Mouse (Mus musculus): Measurements from ENCODE around the gene Mrpl46.

Gene Mrpl46

DNA sequence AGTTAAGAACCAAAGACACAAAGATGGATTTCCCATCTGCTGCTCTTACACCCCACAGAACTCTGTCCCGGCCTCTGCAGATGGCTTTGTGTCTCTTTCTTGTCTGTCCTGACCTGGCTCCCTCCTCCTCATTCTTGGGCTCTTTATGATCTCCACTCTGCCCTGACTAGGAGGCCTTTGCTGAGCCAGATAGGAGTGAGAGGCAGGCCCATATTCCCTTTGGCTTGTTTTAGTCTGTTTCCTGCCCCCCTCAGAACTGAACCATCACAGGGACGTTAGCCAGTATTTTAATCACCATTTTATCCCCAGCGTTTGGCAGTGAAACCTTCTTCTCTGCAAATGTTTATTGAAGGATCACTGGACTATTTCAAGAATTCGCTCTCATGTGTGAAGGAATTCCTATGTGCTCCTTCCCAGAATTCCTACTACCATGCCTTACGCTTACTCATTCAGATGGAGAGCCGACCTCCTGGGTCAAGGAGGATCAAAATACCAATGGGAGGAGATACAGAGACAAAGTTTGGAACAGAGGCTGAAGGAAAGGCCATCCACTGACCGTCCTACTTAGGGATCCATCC is 14.2 kb downstream of the Mrpl46 start:
- no peak for DNase-seq (ENCODE audit: low read depth in 1 of 2, low spot score in 2 of 2)

DNA sequence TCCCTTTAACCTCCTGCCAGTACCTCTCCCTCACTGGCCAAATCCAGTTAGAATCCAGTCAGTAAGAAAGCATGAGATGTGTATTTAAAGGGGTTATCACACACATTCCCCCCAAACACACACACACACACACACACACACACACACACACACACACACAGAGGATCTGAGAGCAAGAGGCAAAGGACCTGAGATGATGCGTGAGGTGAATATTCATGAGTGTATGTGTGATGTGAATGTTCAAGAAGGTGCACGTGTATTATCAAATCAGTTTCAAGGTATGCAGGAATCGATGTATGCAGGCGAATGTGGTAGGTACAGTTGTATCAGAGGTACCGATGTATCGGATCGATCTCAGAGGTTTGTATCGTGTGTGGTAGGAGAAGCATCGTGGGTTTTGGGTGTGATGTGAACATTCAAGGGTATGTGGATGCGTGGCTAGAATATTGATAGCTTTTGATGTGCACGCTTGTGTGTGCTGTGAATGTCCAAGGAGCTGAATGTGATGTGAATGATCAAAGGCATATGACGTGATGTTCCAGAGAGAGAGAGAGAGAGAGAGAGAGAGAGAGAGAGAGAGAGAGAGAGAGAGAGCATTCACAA is 15.3 kb downstream of the Mrpl46 start:
- no peak for DNase-seq (ENCODE audit: low read depth in 1 of 2, low spot score in 2 of 2)

DNA sequence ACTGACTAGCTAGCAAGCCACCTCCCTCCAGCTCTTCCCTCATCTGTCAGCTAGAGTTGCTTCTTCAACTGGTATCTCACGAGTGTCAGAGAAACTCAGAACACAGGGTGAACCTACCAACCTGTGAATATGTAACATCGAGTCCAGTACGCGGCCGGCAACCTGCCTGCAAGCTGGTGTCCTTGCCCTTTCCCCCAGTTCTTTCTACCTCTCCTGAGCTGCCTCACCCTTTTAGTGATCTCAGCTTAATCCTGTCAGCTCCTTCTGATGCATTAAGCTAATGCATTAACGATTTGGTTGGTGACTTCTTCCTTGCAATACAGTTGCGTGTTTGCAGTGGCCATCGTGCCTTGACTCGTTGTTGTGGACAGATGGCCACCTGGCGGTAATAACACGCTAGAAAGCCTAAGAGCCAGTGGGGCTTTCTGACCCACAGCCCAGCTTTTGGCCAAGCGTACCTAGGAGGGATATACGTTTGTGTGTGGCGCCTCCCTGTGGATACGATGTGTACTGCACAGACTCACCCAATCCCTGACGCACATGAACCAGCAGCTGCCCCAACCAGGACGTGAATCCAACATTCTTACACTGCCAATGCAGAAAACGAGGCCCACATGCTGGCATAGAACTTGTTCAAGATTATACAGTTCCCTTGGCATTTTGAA is 17.2 kb downstream of the Mrpl46 start:
- no peak for DNase-seq (ENCODE audit: low read depth in 1 of 2, low spot score in 2 of 2)

DNA sequence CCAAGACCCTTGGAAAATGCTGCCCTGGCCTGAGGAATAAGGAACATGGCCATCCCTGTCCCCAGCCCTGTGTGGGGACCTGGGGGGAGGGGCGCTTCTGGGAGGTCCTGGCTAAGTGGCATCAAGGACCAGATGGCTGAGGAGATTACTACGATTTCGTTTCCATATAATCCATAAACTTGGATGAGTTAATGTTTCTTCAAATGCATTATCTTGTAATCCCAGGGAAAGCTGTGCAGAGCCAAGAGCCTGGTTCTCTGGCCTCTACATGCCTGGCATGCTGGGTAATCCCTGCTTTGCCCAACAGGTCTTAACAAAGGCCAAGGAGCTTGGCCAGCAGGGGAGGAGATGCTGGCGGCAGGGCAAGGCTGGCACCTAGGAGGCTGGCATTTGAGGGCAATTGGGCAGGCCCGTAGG is 18.1 kb downstream of the Mrpl46 start:
- no peak for DNase-seq (ENCODE audit: low read depth in 1 of 2, low spot score in 2 of 2)

DNA sequence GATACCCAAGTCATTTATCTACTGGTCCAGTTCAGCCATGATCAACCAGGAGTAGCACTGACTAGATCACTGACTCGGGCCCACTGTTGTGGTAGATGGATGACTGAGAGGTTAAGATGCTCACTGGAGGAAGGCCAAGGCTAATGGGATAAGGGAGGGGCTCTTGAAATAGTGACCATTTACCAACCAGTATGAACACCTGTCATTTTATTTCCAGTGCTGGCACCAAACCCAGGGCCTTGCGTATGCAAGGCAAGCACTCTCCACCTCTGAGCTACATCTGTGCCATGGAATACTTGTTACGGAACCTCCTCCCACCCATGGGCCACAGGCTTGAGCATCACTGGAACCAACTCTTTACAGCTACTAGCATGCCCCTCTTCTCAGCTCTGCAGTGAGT is 19.5 kb downstream of the Mrpl46 start:
- no peak for DNase-seq (ENCODE audit: low read depth in 1 of 2, low spot score in 2 of 2)

DNA sequence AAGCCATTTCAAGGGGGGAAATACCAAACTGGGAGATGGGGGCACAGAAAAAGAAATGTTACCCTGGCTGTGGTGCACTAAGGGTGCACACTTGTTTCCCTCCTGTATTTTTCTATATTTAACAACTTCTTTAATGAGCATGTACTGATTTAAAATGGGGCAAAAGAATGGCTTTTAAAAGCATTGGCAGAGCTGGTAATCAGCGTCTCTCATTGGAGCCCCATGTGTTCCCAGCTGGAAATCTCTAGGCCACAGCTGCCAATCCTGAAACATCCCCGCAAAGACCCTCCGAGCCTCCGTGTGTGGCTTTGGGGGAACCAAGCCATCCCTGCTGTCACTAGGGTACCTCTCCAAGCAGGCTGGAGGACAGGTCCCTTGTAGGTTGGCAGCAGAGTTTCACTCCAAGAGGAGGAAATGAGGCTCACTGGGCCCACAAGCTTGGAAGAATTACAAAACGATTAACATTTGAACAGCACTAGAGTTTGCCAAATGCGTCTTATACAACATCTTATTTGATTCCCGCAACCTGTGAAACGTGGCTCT is 28.8 kb downstream of the Mrpl46 start:
- no peak for DNase-seq (ENCODE audit: low read depth in 1 of 2, low spot score in 2 of 2)

DNA sequence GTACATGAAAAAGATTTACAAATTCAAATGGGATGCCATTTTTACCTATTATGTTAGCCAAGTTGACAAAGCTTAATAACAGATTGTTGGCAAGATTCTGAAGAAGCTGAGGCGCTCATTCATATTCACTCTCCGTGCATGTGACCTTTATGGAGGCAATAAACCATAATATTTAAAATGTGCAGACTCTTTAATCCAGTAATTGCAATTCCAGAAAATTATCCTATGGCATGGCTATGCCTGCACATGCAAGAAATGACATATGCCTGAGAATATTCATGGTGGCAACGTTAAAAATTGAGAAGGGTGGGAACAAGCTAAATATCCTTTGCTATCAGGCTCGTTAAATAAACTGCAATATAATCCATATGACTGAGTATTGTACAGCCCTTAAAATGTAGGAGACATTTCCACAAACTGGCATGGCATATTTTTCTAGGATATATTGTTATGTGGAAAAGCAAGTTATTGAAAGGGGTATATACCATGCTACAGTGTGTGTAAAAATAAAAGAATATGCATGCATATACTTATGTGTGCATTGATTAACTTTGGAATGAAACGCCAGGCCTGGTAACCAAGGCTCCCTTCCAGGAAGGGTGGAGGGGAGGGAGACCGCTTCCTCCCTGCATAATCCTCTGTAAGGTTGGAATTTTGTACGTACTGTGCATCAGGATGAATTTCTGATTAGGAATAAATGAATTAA is 29.4 kb downstream of the Mrpl46 start:
- no peak for DNase-seq (ENCODE audit: low read depth in 1 of 2, low spot score in 2 of 2)

DNA sequence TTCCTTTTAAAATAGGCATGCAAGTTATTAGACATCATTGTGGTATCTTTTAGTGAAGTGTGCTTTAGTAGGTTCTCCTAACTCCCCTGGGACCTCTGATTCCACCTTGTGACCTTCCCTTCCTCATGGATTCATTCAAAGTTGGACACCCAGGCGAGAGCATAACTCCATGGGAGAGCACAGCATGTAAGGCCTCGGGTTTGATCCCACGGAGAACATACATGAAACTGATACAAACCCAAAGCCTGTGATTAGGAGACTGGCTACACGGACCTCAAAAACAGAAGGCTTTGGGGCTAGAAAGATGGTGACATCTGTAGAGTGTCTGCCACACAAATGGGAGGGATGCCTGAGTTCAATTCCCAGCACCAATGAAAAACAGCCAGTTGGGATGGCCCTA is 30.4 kb downstream of the Mrpl46 start:
- DNase-seq (ENCODE audit: low read depth in 1 of 2, low spot score in 2 of 2): no peak

DNA sequence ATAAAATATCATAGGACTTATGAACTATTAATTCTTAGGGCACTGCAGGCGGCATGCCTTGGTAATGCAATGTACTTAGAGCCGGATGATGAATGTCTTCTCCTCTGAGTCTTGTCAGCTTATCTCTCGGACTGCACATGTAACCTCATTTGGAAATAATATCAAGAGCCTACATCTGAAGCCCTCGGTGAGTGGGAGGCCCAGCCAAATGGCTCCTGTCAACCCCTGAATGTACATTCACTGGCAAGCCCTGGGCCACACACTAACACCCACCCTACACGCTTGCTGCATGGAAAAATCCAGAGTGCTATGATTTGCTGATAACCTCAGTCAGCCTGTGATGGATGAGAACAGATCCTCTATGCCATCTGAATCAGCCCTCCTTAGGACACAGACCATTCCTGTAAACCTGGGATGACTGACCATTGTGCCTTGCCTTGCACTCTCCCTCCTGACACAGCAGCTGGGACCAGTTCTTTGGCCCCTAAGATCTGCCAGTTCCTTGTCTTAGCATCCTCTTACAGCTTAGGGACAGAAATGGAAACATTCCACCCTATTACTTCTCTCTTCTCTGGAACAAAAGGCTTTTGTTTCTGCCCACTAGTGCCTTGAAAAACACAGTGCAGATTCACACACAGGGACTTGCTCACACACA is 39.5 kb downstream of the Mrpl46 start:
- no peak for DNase-seq (ENCODE audit: low read depth in 1 of 2, low spot score in 2 of 2)

DNA sequence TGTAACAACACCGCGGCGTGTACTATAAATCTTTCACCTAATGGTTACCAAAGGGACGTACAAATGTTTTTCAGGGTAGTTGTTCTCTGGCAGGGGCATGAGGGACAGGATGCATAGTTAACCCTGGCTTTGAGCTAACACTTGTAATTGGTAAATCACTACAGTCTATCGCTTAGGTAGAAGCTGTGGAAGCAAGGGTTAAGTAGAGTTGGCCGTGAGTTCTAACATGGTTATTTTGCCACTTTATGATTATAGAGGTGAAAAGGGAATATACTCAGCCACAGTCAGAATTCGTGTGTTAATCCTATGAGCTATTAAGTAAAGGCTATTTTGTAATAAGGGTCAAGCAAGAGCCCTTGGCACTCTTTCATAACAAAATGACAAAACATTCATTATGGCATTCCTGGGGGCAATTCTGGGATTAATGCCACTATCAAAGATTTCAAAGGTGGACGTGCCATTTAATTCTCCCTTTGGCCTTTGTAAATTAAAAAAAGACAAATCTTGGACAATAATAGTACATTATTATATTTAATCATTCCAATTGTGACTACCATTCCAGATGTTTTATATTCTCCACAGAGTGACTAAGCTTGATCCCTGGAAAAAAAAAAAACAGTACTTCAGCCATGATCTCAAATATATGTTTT is 43.9 kb downstream of the Mrpl46 start:
- no peak for DNase-seq (ENCODE audit: low read depth in 1 of 2, low spot score in 2 of 2)

DNA sequence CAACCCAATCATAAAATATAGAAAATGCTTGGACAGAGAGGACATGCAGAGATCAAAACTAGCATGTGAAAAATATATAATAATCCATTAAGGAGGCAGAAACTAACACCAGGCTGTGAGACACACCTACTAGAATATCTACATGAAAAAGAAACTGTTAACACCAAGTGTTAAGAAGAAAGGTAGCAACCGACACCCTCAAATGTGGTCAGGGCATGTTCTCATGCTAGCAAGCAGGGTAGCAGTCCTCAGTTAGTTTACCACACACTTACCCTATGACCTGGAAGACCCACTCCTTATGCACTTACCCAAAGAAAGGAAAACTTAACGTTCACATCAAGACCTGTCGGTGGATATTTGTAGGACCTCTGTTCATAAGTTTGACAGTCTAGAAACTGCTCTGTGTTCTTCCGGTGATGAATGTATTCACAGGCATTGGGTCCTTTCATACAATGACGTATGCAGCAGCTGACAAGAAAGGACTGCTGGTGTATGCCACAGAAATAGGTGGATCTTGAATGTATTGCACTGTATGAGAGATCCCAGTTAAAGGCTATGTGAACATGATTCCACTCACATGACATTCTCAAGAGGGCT is 45.6 kb downstream of the Mrpl46 start, which contains the start of gene Ntrk3:
Gene Ntrk3, minus strand, starts transcription at position 399 of the 597 bp plus-strand sequence.
- DNase-seq (ENCODE audit: low read depth in 1 of 2, low spot score in 2 of 2): no peak

DNA sequence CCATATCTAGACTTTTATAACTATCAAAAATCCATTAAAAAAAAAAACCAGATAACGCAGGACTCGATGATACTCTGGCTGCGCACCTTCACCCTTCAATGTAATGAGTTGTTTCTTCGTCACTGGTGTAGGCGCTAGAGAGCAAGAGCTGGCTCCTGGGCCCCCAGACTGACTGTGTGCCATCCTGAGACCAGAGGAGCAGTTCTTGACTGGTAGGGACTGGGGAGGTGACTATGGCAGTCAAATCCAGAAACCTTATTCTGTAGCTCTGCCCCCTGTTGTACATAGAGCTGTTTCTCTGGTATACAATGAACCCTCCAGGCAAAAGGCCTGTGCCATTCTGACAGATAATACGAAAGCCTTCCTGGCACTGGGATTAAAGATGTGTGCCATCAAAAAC is 46.1 kb downstream of the Mrpl46 start:
- DNase-seq (ENCODE audit: low read depth in 1 of 2, low spot score in 2 of 2): no peak

DNA sequence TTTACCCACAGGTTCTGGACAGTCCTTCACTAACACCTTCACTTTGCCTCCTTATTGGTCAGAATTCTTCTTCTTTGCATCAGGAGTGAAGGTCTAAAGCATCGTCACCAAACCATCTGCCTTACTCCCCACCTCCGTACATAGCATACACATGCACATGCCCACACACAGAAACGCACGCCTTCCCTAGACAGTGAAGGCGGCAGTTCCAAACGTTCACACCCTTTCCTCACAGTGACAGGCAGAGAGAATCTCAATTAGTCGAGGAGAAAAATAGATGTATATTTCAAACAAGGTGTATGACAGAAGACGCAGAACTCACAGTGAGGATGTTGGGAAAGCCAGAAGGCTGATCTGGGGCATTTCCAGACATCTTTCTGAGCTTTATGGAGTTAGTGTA is 51.9 kb downstream of the Mrpl46 start:
- DNase-seq (ENCODE audit: low read depth in 1 of 2, low spot score in 2 of 2): no peak

Measured in monocyte, adult 2 months (primary cell).